Mouse (Mus musculus) heart, embryonic 14.5 days (tissue): Measurements from ENCODE around the gene Med27. TPM values are rescaled to one million over a fixed set of nuclear protein-coding genes. Genes with fewer than 3 reads are reported as not detected.

ENCODE experiments used
- ATAC-seq: fragments of 200-750 bp; cut with Nextera tagmentation; 2 replicates; pipeline ENCODE4 v1.8.0; 2017; ENCODE audit warnings: low read depth, moderate TSS enrichment; ENCODE audit not compliant: insufficient number of reproducible peaks, insufficient read depth, low FRiP score
- H3K27ac ChIP-seq, 2 experiments: fragments of 200-500 bp in 1 of 2; fragments of 300-500 bp in 1 of 2; sonication (generic) in 1 of 2; replicated peaks in 1 of 2; 2 replicates each; pipeline ENCODE4 v1.5.1; 2012 to 2014; ENCODE audit warnings: low read depth in 2 of 2, low read length in 2 of 2, control low read depth in 1 of 2, mild to moderate bottlenecking in 1 of 2, mixed read lengths in 1 of 2; ENCODE audit not compliant: control insufficient read depth in 1 of 2, insufficient read depth in 1 of 2
- H3K27me3 ChIP-seq: fragments of 300-500 bp; sonication (generic); 2 replicates; pipeline ENCODE4 v1.6.1; 2014; ENCODE audit warnings: mild to moderate bottlenecking, low read length, control low read depth; ENCODE audit not compliant: control insufficient read depth, insufficient read depth
- H3K36me3 ChIP-seq: fragments of 300-500 bp; sonication (generic); 2 replicates; pipeline ENCODE4 v1.6.1; 2014; ENCODE audit warnings: mild to moderate bottlenecking, control low read depth, low read length, mixed read lengths; ENCODE audit not compliant: control insufficient read depth, insufficient read depth
- H3K4me1 ChIP-seq, 2 experiments: fragments of 200-500 bp in 1 of 2; fragments of 300-500 bp in 1 of 2; sonication (generic) in 1 of 2; 2 replicates each; pipeline ENCODE4 v1.6.1; 2012 to 2014; ENCODE audit warnings: low read length in 2 of 2, control low read depth in 1 of 2, mixed read lengths in 1 of 2; ENCODE audit not compliant: control insufficient read depth in 2 of 2, insufficient read depth in 2 of 2
- H3K4me2 ChIP-seq: fragments of 300-500 bp; sonication (generic); 2 replicates; pipeline ENCODE4 v1.6.1; 2014; ENCODE audit warnings: mild to moderate bottlenecking, low read length
- H3K4me3 ChIP-seq, 2 experiments: fragments of 200-500 bp in 1 of 2; fragments of 300-500 bp in 1 of 2; sonication (generic) in 1 of 2; 2 replicates each; pipeline ENCODE4 v1.5.1; 2012 to 2014; ENCODE audit warnings: low read length in 2 of 2, mild to moderate bottlenecking in 2 of 2, control low read depth in 1 of 2, low read depth in 1 of 2, moderate library complexity in 1 of 2; ENCODE audit not compliant: control insufficient read depth in 1 of 2, insufficient read depth in 1 of 2
- H3K9ac ChIP-seq: fragments of 300-500 bp; sonication (generic); 2 replicates; pipeline ENCODE4 v1.6.1; 2014; ENCODE audit warnings: mild to moderate bottlenecking, low read length
- H3K9me3 ChIP-seq: fragments of 300-500 bp; sonication (generic); 2 replicates; pipeline ENCODE4 v1.6.1; 2016; ENCODE audit warnings: low read length, control low read depth; ENCODE audit not compliant: control insufficient read depth
- WGBS: fragments of 180-500 bp; shearing (Covaris S2); extraction: QIAGEN DNeasy Blood & Tissue Kit; methylation state at CpG from one replicate; pipeline ENCODE4 v1.1.7; 2014; 5-methylcytosine and 5-hydroxymethylcytosine counted together
- polyA plus RNA-seq: library from polyadenylated mRNA; unstranded; fragments of >200 nt; fragmentation: Nextera tagmentation; extraction: Ambion mirVana; gene quantifications from 2 replicates; pipeline ENCODE4 v1.2.1, GENCODE M21; 2014

Med27 gene
- polyA plus RNA-seq, 1 experiment from 2014 or later, result 34.5 TPM

GRCm38 (mm10) chr2:29443626-29444217 lies 97.1 kb downstream of the Med27 start:
- no peaks in the 10 kb centered on the region for H3K36me3 ChIP-seq
- H3K9ac ChIP-seq, result no peak overlapping the region
- no peak overlapping the region for H3K4me3 ChIP-seq
- H3K4me1 ChIP-seq, result peaks cover 11 to 16% of the 10 kb centered on the region in 2 experiments
- H3K27me3 ChIP-seq, result no peaks in the 10 kb centered on the region
- no peak overlapping the region for H3K4me2 ChIP-seq
- ATAC-seq, result no peak
- WGBS, result 87% methylated on average over 2 of the region's 2 CpGs
- H3K27ac ChIP-seq, result no peak overlapping the region
- no peaks in the 10 kb centered on the region for H3K9me3 ChIP-seq

GRCm38 (mm10) chr2:29448476-29449002 lies 101.9 kb downstream of the Med27 start:
- no peak overlapping the region for H3K27ac ChIP-seq
- 74% methylated on average over 7 of the region's 7 CpGs for WGBS
- H3K27me3 ChIP-seq, result no peaks in the 10 kb centered on the region
- no peak overlapping the region for H3K4me2 ChIP-seq
- H3K36me3 ChIP-seq, result no peaks in the 10 kb centered on the region
- peaks cover 4% of the 10 kb centered on the region in 2 experiments; a peak in 2 of 4 replicates for H3K4me1 ChIP-seq
- H3K9ac ChIP-seq, result no peak overlapping the region
- no peak for ATAC-seq
- H3K4me3 ChIP-seq, result no peak overlapping the region
- no peaks in the 10 kb centered on the region for H3K9me3 ChIP-seq

GRCm38 (mm10) chr2:29451368-29451999 lies 104.9 kb downstream of the Med27 start:
- Histone ChIP-seq H3K9ac (no peak overlapping the region), H3K36me3 (no peaks in the 10 kb centered on the region), H3K4me3 (no peak overlapping the region), H3K9me3 (no peaks in the 10 kb centered on the region), H3K27ac (no peak overlapping the region), H3K4me2 (no peak overlapping the region), H3K4me1 (peaks cover 6 to 11% of the 10 kb centered on the region in 2 experiments; a peak in 3 of 4 replicates), H3K27me3 (no peaks in the 10 kb centered on the region)
- ATAC-seq, result no peak
- WGBS, result 84% methylated on average over 14 of the region's 14 CpGs

GRCm38 (mm10) chr2:29453376-29453775 lies 106.8 kb downstream of the Med27 start:
- Histone ChIP-seq H3K27ac (no peak overlapping the region), H3K4me3 (no peak overlapping the region), H3K4me2 (no peak overlapping the region), H3K27me3 (no peaks in the 10 kb centered on the region), H3K4me1 (peaks cover 5 to 14% of the 10 kb centered on the region in 2 experiments; a peak in 3 of 4 replicates), H3K36me3 (no peaks in the 10 kb centered on the region), H3K9ac (no peak overlapping the region), H3K9me3 (no peaks in the 10 kb centered on the region)
- WGBS, result 77% methylated on average over 4 of the region's 4 CpGs
- ATAC-seq, result no peak

- 52% methylated on average over 9 of the region's 9 CpGs for WGBS
- no peak overlapping the region for H3K4me2 ChIP-seq
- no peak overlapping the region for H3K9ac ChIP-seq
- H3K27me3 ChIP-seq, result no peaks in the 10 kb centered on the region
- no peak overlapping the region for H3K4me3 ChIP-seq
- no peak overlapping the region for H3K27ac ChIP-seq
- no peak for ATAC-seq
- no peaks in the 10 kb centered on the region for H3K36me3 ChIP-seq
- peaks cover 4 to 14% of the 10 kb centered on the region in 2 experiments; a peak in 3 of 4 replicates for H3K4me1 ChIP-seq
- H3K9me3 ChIP-seq, result no peaks in the 10 kb centered on the region
These were observed 110.2 kb downstream of the Med27 start for GRCm38 (mm10) chr2:29456631-29457320.

- no peak overlapping the region for H3K27ac ChIP-seq
- no peaks in the 10 kb centered on the region for H3K9me3 ChIP-seq
- no peak for ATAC-seq
- no peak overlapping the region for H3K4me3 ChIP-seq
- no peaks in the 10 kb centered on the region for H3K27me3 ChIP-seq
- no peaks in the 10 kb centered on the region for H3K36me3 ChIP-seq
- 66% methylated on average over 2 of the region's 2 CpGs for WGBS
- no peak overlapping the region for H3K4me2 ChIP-seq
- no peak overlapping the region for H3K9ac ChIP-seq
- H3K4me1 ChIP-seq, result peaks cover 5 to 17% of the 10 kb centered on the region in 2 experiments
These were observed 111.1 kb downstream of the Med27 start for GRCm38 (mm10) chr2:29457677-29458076.

- H3K9me3 ChIP-seq, result no peaks in the 10 kb centered on the region
These were observed 111.8 kb downstream of the Med27 start for GRCm38 (mm10) chr2:29458346-29458950.

More at GRCm38 (mm10) chr2:29458346-29458950, 111.8 kb downstream of the Med27 start:
- no peak for ATAC-seq
- 93% methylated on average over 3 of the region's 3 CpGs for WGBS
- Histone ChIP-seq H3K9ac (no peak overlapping the region), H3K4me2 (no peak overlapping the region), H3K4me3 (no peak overlapping the region), H3K4me1 (peaks cover 11 to 23% of the 10 kb centered on the region in 2 experiments), H3K27me3 (no peaks in the 10 kb centered on the region), H3K27ac (no peak overlapping the region), H3K36me3 (no peaks in the 10 kb centered on the region)
